7 mouse cellular contexts compared by ENCODE assay signal in the genomic region with DNA sequence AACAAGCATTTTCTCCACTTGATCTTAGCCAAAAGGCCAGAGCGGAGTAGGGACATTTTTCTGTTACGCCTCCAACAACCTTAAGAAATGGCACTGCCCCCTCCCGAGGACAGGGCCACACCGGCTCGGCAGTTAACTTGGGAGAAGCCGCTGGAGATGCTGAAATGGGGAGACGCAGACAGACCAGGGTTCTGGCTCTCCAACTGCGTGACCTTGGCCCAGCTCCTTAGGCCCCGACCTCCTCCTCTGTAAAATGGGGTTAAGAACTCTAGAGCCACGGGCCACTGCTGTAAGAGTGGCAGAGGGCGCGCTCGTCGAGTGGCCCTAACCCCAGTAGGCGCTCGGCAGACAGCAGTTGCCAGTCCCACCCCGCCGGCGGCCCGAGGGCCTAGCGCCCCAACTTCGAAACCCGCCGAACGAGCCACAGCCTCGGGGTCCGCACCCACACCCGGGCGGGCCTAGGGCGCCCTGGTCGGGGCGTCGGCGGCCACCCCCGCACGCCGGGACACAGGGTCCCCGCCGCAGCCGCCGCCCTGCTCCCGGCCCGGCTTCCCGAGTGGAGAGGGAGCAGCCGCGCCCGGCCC. TPM values are rescaled to one million over a fixed set of nuclear protein-coding genes. Genes with fewer than 3 reads are reported as not detected.
DNase-seq lines count a peak whose midpoint lies in the region; ATAC-seq and TF ChIP-seq lines count a peak whose summit lies in the region.

No protein-coding gene starts in this region.

- no peaks in the 10 kb centered on the region for H3K9me3 ChIP-seq in hindbrain, embryonic 15.5 days
- no peaks in the 10 kb centered on the region for H3K9me3 ChIP-seq in lung, postnatal 0 days (ENCODE audit: low read length)

- no peak for TF ChIP-seq CTCF in left cerebral cortex, adult 2 months (IDR thresholded peaks at IDR 0.05)
- 0 out of 2 replicates have a peak, but pooled peaks have one; percentile 15 for TF ChIP-seq CTCF in lung, postnatal 0 days (IDR thresholded peaks at IDR 0.05)

- peaks cover 4% of the 10 kb centered on the region; the same call in 1 of the 2 replicates for H3K27me3 ChIP-seq in hindbrain, embryonic 15.5 days
- no peaks in the 10 kb centered on the region for H3K27me3 ChIP-seq in lung, postnatal 0 days (replicated peaks; ENCODE audit: insufficient read depth, low read length)

- intact Hi-C loops in left cerebral cortex, adult 2 months (cut with DNase I): loop anchor here (1.0 to 10.0 kb wide), 3 partner anchors 74 to 191 kb away; a partner anchor contains a TSS

- peak overlapping the region; percentile 74 for H3K9ac ChIP-seq in hindbrain, embryonic 15.5 days
- peak overlapping the region; percentile 80 for H3K9ac ChIP-seq in lung, postnatal 0 days (replicated peaks; ENCODE audit: low read depth)

- peak overlapping the region; percentile 77 for H3K27ac ChIP-seq in left cerebral cortex, adult 2 months
- peak overlapping the region; percentile 87 for H3K27ac ChIP-seq in hindbrain, embryonic 15.5 days (replicated peaks)
- peak overlapping the region; percentile 96 for H3K27ac ChIP-seq in lung, postnatal 0 days (ENCODE audit: low read length)

- peak overlapping the region; percentile 91 for H3K4me2 ChIP-seq in hindbrain, embryonic 15.5 days
- H3K4me2 ChIP-seq in lung, postnatal 0 days (replicated peaks; ENCODE audit: low read depth, low read length): peak overlapping the region; percentile 93

- peak overlapping the region; percentile 68 for H3K4me3 ChIP-seq in left cerebral cortex, adult 2 months
- peak overlapping the region; percentile 79 for H3K4me3 ChIP-seq in hindbrain, embryonic 15.5 days
- peak overlapping the region; percentile 96 for H3K4me3 ChIP-seq in lung, postnatal 0 days (ENCODE audit: low read depth, low read length)

- H3K4me1 ChIP-seq in hindbrain, embryonic 15.5 days (replicated peaks): peaks cover 30% of the 10 kb centered on the region
- peaks cover 17% of the 10 kb centered on the region; the same call in 1 of the 2 replicates for H3K4me1 ChIP-seq in lung, postnatal 0 days (ENCODE audit: insufficient read depth, low read depth, low read length)

- TF ChIP-seq EP300 in lung, postnatal 0 days (IDR thresholded peaks at IDR 0.05): no peak

- DNase-seq in left cerebral cortex, adult 2 months (ENCODE audit: extremely low spot score in 1 of 2, low spot score in 2 of 2): peak in 1 of 2 experiments; percentile 51
- no peak for DNase-seq in left cerebral cortex, adult 11 months (ENCODE audit: low spot score)
- peak; percentile 63 for DNase-seq in Muller cell, postnatal 12 days (ENCODE audit: inconsistent ontology term)
- DNase-seq in embryo, embryonic 10.5 days (ENCODE audit: low spot score): peak; percentile 66
- peak; percentile 59 for DNase-seq in lung, postnatal 0 days (ENCODE audit: low spot score)
- peak; percentile 46 for DNase-seq in right cerebral cortex, postnatal 4 days

- peak; percentile 66 for ATAC-seq in hindbrain, embryonic 15.5 days (ENCODE audit: low FRiP score, low read depth)
- peak; percentile 20; the same call in 1 of the 2 replicates for ATAC-seq in lung, postnatal 0 days

- whole genome bisulfite sequencing in hindbrain, embryonic 15.5 days: under 1% methylated on average over 36 of the region's 47 CpGs
- WGBS in lung, postnatal 0 days: 2% methylated on average over 23 of the region's 47 CpGs

- peaks cover 15% of the 10 kb centered on the region for H3K36me3 ChIP-seq in hindbrain, embryonic 15.5 days
- peaks cover 3% of the 10 kb centered on the region for H3K36me3 ChIP-seq in lung, postnatal 0 days (ENCODE audit: insufficient read depth, low read length)

RNA-seq across cellular contexts. Expression of a gene that starts 0.6 kb away (rescaled TPM):
- 100 to 1,000 TPM in 1 of 2 experiments, 10 to 100 TPM in 1; 86.7 to 100 TPM for total RNA-seq in left cerebral cortex, adult 2 months (2021)
- 26.5 and 27.0 TPM in 2 replicates for polyA plus RNA-seq in hindbrain, embryonic 15.5 days (2015; fragmentation: Nextera tagmentation; extraction: Ambion mirVana)
- polyA plus RNA-seq in lung, postnatal 0 days (2015; fragmentation: Nextera tagmentation; extraction: Ambion mirVana): 32.3 and 39.9 TPM in 2 replicates
